Mouse (Mus musculus): ENCODE data around the gene Ldlrap1. TPM values are rescaled to one million over a fixed set of nuclear protein-coding genes. Genes with fewer than 3 reads are reported as not detected.

Ldlrap1 gene
- total RNA-seq, 2 experiments from 2014 or later = 3.9 to 5.6 TPM

- DNase-seq (ENCODE audit: low spot score) = no peak
Measured at GRCm38 (mm10) chr4:134776246-134776645, 8.4 kb upstream of the Ldlrap1 start.

- DNase-seq (ENCODE audit: low spot score) = no peak
Measured at GRCm38 (mm10) chr4:134775234-134775944, 7.6 kb upstream of the Ldlrap1 start.

- DNase-seq (ENCODE audit: low spot score) = no peak
Measured at GRCm38 (mm10) chr4:134774126-134774525, 6.3 kb upstream of the Ldlrap1 start.

- DNase-seq (ENCODE audit: low spot score) = no peak
Measured at GRCm38 (mm10) chr4:134772805-134773674, 5.2 kb upstream of the Ldlrap1 start.

- no peak for DNase-seq (ENCODE audit: low spot score)
Measured at GRCm38 (mm10) chr4:134769891-134770290, 2.1 kb upstream of the Ldlrap1 start.

- DNase-seq (ENCODE audit: low spot score) = peak; percentile 68
Measured at GRCm38 (mm10) chr4:134769081-134769811, 1.4 kb upstream of the Ldlrap1 start.

- DNase-seq (ENCODE audit: low spot score) = no peak
Measured at GRCm38 (mm10) chr4:134768226-134768888, 533 bp upstream of the Ldlrap1 start.

- DNase-seq (ENCODE audit: low spot score) = peak; percentile 47
Measured at GRCm38 (mm10) chr4:134766904-134767425, 859 bp downstream of the Ldlrap1 start.

GRCm38 (mm10) chr4:134766277-134766676 lies 1.5 kb downstream of the Ldlrap1 start:
- DNase-seq (ENCODE audit: low spot score) = no peak

- DNase-seq (ENCODE audit: low spot score) = no peak
Measured at GRCm38 (mm10) chr4:134764333-134764732, 3.5 kb downstream of the Ldlrap1 start.

- DNase-seq (ENCODE audit: low spot score) = no peak
Measured at GRCm38 (mm10) chr4:134762360-134762759, 5.5 kb downstream of the Ldlrap1 start.

GRCm38 (mm10) chr4:134760793-134761201 lies 7.0 kb downstream of the Ldlrap1 start:
- DNase-seq (ENCODE audit: low spot score) = peak; percentile 82

GRCm38 (mm10) chr4:134760281-134760680 lies 7.5 kb downstream of the Ldlrap1 start:
- no peak for DNase-seq (ENCODE audit: low spot score)

GRCm38 (mm10) chr4:134759564-134759963 lies 8.3 kb downstream of the Ldlrap1 start:
- no peak for DNase-seq (ENCODE audit: low spot score)

- no peak for DNase-seq (ENCODE audit: low spot score)
Measured at GRCm38 (mm10) chr4:134758922-134759321, 8.9 kb downstream of the Ldlrap1 start.

GRCm38 (mm10) chr4:134758367-134758766 lies 9.5 kb downstream of the Ldlrap1 start:
- DNase-seq (ENCODE audit: low spot score) = no peak

GRCm38 (mm10) chr4:134756953-134757352 lies 10.9 kb downstream of the Ldlrap1 start:
- no peak for DNase-seq (ENCODE audit: low spot score)

- no peak for DNase-seq (ENCODE audit: low spot score)
Measured at GRCm38 (mm10) chr4:134754941-134755340, 12.9 kb downstream of the Ldlrap1 start.

- DNase-seq (ENCODE audit: low spot score) = no peak
Measured at GRCm38 (mm10) chr4:134754371-134754770, 13.5 kb downstream of the Ldlrap1 start.

GRCm38 (mm10) chr4:134753516-134754261 lies 14.1 kb downstream of the Ldlrap1 start:
- no peak for DNase-seq (ENCODE audit: low spot score)
